Mouse (Mus musculus): ENCODE measurements around the gene Ecel1.

DNA sequence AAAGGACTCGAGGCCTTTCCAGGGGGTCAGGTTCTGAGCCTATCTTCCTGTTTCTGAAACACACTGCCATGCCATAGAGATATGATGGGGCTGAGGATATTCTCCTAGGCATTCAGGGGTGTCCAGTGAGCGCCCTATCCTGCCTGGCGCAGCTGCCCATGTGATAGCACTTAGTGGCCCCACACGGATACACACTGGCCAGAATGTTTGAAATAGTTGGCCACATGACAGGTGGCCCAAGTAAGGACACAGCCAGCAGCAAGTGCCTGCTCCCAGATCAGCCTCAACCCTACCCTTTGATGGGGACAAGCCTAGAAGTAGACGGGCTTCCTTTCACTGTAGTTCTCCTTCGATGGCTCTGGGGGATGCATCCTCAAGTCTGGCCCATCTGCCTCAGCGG is 48.1 kb upstream of the Ecel1 start, which contains the start of gene Chrng:
- TF ChIP-seq POLR2A (IDR thresholded peaks at IDR 0.05; ENCODE audit: insufficient read depth, low read depth, low read length): no peak
- TF ChIP-seq CTCF (IDR thresholded peaks at IDR 0.05): no peak
- TF ChIP-seq EP300 (IDR thresholded peaks at IDR 0.05; ENCODE audit: insufficient read depth, low read depth, low read length): no peak
